Mouse (Mus musculus): ENCODE results near the gene Cyyr1. TPM values are rescaled to one million over a fixed set of nuclear protein-coding genes. Genes with fewer than 3 reads are reported as not detected.

Cyyr1 gene
- polyA plus RNA-seq, 1 experiment = 5.7 TPM

DNA sequence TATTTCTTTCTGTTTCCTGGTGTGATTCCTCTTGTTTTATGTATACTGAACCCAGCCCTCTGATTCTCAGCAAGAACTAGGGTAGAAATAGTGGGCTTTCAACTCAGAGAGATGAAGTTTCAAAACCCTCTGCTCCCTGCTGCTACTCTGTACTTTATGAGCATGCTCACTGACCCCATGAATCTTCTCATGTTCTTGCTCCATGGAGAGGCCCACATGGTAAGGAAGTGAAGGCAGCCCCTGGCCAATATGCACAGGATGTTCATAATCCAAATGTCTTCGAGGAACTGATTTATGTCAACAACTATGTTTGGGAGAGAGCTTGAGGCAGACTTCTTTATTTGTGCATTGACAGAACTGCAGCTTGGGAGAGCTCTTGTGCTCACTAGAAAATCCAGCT lies 106.9 kb downstream of the Cyyr1 start:
- no peaks in the 10 kb centered on the region for H3K4me1 ChIP-seq (ENCODE audit: control insufficient read depth, insufficient read depth, low read length)
- no peaks in the 10 kb centered on the region for H3K27me3 ChIP-seq (ENCODE audit: control insufficient read depth, insufficient read depth, low read length, poor library complexity, severe bottlenecking)
- no peak for TF ChIP-seq POLR2A (IDR thresholded peaks at IDR 0.05; ENCODE audit: insufficient read depth, low read length)
- TF ChIP-seq CTCF (IDR thresholded peaks at IDR 0.05; ENCODE audit: low read depth, low read length) = no peak
- no peak for TF ChIP-seq EP300 (IDR thresholded peaks at IDR 0.05; ENCODE audit: insufficient read depth, low read depth, low read length)
- no peak overlapping the region for H3K4me3 ChIP-seq (ENCODE audit: low read depth, low read length)
- H3K27ac ChIP-seq (ENCODE audit: insufficient read depth, low read length) = no peak overlapping the region
- no peaks in the 10 kb centered on the region for H3K9me3 ChIP-seq (replicated peaks; ENCODE audit: control insufficient read depth, insufficient read depth, low read length, poor library complexity, severe bottlenecking)
- no peak overlapping the region for H3K9ac ChIP-seq (ENCODE audit: low read depth, poor library complexity, severe bottlenecking)
- H3K36me3 ChIP-seq (ENCODE audit: control insufficient read depth, insufficient read depth, low read length, poor library complexity, severe bottlenecking) = no peaks in the 10 kb centered on the region

DNA sequence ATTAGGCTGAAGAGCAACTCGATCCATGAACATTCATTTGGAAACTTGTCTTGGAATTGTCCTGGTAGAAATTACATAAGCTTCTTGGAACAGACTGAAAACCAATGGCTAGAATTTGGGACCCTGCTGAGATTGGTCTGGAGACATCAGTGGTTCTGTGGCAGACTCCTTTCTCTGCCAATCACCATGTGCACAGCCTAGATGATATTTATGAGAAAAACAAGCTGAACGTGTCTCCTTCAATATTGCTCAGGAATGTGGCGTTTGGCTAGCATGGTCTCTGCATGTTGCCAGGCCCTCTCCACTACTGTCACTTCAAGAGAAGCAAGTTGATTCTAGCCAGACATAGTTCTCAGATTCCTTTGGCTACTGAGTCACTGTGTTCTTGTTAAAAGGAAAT lies 107.4 kb downstream of the Cyyr1 start:
- H3K36me3 ChIP-seq (ENCODE audit: control insufficient read depth, insufficient read depth, low read length, poor library complexity, severe bottlenecking) = no peaks in the 10 kb centered on the region
- H3K27me3 ChIP-seq (ENCODE audit: control insufficient read depth, insufficient read depth, low read length, poor library complexity, severe bottlenecking) = no peaks in the 10 kb centered on the region
- no peaks in the 10 kb centered on the region for H3K9me3 ChIP-seq (replicated peaks; ENCODE audit: control insufficient read depth, insufficient read depth, low read length, poor library complexity, severe bottlenecking)
- H3K9ac ChIP-seq (ENCODE audit: low read depth, poor library complexity, severe bottlenecking) = no peak overlapping the region
- no peak for TF ChIP-seq POLR2A (IDR thresholded peaks at IDR 0.05; ENCODE audit: insufficient read depth, low read length)
- H3K27ac ChIP-seq (ENCODE audit: insufficient read depth, low read length) = no peak overlapping the region
- H3K4me1 ChIP-seq (ENCODE audit: control insufficient read depth, insufficient read depth, low read length) = no peaks in the 10 kb centered on the region
- no peak overlapping the region for H3K4me3 ChIP-seq (ENCODE audit: low read depth, low read length)

DNA sequence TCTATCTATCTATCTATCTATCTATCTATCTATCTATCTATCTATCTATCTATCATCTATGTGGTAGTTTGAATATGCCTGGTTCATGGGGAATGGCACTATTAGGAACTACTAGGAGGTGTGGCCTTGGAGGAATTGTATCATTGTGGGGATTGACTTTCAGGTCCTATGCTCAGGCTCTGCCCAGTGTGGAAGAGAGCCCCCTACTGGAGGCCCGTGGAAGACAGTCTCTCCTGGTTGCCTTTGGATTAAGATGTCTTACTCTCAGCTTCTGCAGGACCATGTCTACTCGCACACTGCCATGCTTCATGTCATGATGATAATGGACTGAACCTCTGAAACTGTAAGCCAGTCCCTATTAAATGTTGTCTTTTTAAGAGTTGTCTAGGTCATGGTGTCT lies 117.8 kb downstream of the Cyyr1 start:
- no peak overlapping the region for H3K4me3 ChIP-seq (ENCODE audit: low read depth, low read length)
- no peak overlapping the region for H3K27ac ChIP-seq (ENCODE audit: insufficient read depth, low read length)
- H3K27me3 ChIP-seq (ENCODE audit: control insufficient read depth, insufficient read depth, low read length, poor library complexity, severe bottlenecking) = no peaks in the 10 kb centered on the region; the same call in 1 of the 2 replicates
- no peak overlapping the region for H3K9ac ChIP-seq (ENCODE audit: low read depth, poor library complexity, severe bottlenecking)
- H3K4me1 ChIP-seq (ENCODE audit: control insufficient read depth, insufficient read depth, low read length) = no peaks in the 10 kb centered on the region
- H3K9me3 ChIP-seq (replicated peaks; ENCODE audit: control insufficient read depth, insufficient read depth, low read length, poor library complexity, severe bottlenecking) = no peaks in the 10 kb centered on the region
- H3K36me3 ChIP-seq (ENCODE audit: control insufficient read depth, insufficient read depth, low read length, poor library complexity, severe bottlenecking) = no peaks in the 10 kb centered on the region
- TF ChIP-seq CTCF (IDR thresholded peaks at IDR 0.05; ENCODE audit: low read depth, low read length) (peak; percentile 43), EP300 (IDR thresholded peaks at IDR 0.05; ENCODE audit: insufficient read depth, low read depth, low read length) (no peak)

DNA sequence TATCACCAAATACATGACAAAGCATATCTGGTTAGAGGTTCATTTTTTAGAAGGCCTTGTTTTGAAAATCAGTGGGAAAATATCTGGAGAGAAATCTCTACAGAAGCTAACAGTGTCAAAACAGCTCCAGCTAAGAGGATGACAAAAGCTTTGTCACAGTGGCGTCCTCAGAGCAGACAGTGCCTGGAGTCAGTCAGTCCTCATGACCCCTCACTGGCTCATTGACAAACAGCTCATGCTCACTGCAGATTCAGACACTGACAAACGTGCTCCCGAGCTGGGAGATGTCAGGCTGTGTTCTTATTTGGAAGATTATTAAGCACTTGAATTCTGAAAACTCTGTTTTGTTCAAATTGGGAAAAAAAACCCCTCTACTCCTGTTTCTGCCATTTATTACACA lies 124.0 kb downstream of the Cyyr1 start:
- Histone ChIP-seq H3K27me3 (ENCODE audit: control insufficient read depth, insufficient read depth, low read length, poor library complexity, severe bottlenecking) (no peaks in the 10 kb centered on the region; the same call in 1 of the 2 replicates), H3K9me3 (replicated peaks; ENCODE audit: control insufficient read depth, insufficient read depth, low read length, poor library complexity, severe bottlenecking) (no peaks in the 10 kb centered on the region), H3K9ac (ENCODE audit: low read depth, poor library complexity, severe bottlenecking) (no peak overlapping the region), H3K27ac (ENCODE audit: insufficient read depth, low read length) (no peak overlapping the region), H3K4me3 (ENCODE audit: low read depth, low read length) (no peak overlapping the region), H3K36me3 (ENCODE audit: control insufficient read depth, insufficient read depth, low read length, poor library complexity, severe bottlenecking) (no peaks in the 10 kb centered on the region), H3K4me1 (ENCODE audit: control insufficient read depth, insufficient read depth, low read length) (no peaks in the 10 kb centered on the region)
- TF ChIP-seq CTCF (IDR thresholded peaks at IDR 0.05; ENCODE audit: low read depth, low read length) (no peak), EP300 (IDR thresholded peaks at IDR 0.05; ENCODE audit: insufficient read depth, low read depth, low read length) (no peak), POLR2A (IDR thresholded peaks at IDR 0.05; ENCODE audit: insufficient read depth, low read length) (no peak)

GRCm38 (mm10) chr16:85422889-85423288 lies 130.3 kb downstream of the Cyyr1 start:
- no peaks in the 10 kb centered on the region for H3K4me1 ChIP-seq (ENCODE audit: control insufficient read depth, insufficient read depth, low read length)
- H3K27me3 ChIP-seq (ENCODE audit: control insufficient read depth, insufficient read depth, low read length, poor library complexity, severe bottlenecking) = no peaks in the 10 kb centered on the region
- no peak overlapping the region for H3K27ac ChIP-seq (ENCODE audit: insufficient read depth, low read length)
- TF ChIP-seq CTCF (IDR thresholded peaks at IDR 0.05; ENCODE audit: low read depth, low read length) (no peak), POLR2A (IDR thresholded peaks at IDR 0.05; ENCODE audit: insufficient read depth, low read length) (no peak), EP300 (IDR thresholded peaks at IDR 0.05; ENCODE audit: insufficient read depth, low read depth, low read length) (no peak)
- no peaks in the 10 kb centered on the region for H3K36me3 ChIP-seq (ENCODE audit: control insufficient read depth, insufficient read depth, low read length, poor library complexity, severe bottlenecking)
- no peak overlapping the region for H3K9ac ChIP-seq (ENCODE audit: low read depth, poor library complexity, severe bottlenecking)
- no peak overlapping the region for H3K4me3 ChIP-seq (ENCODE audit: low read depth, low read length)
- H3K9me3 ChIP-seq (replicated peaks; ENCODE audit: control insufficient read depth, insufficient read depth, low read length, poor library complexity, severe bottlenecking) = no peaks in the 10 kb centered on the region

DNA sequence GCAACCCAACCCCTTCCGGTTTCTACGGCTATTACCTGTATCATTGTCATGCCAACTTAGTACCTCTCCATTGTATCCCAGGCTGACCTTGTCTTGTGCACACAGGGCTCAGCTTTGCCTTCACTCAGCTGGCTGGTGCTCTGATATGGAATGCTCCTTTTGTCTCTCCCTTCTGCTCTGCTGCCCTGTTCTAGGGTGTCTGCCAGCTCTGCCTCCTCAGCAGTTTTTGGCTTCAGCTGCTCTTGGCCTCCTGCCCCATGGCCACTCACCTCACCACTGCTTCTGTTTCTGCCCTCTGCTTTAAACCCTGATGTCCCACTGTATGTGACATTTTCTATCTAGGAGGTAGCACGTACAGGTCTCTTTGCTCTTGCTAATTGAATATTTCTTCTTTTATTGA lies 137.8 kb downstream of the Cyyr1 start:
- no peak for TF ChIP-seq EP300 (IDR thresholded peaks at IDR 0.05; ENCODE audit: insufficient read depth, low read depth, low read length)
- no peak for TF ChIP-seq CTCF (IDR thresholded peaks at IDR 0.05; ENCODE audit: low read depth, low read length)
- Histone ChIP-seq H3K27ac (ENCODE audit: insufficient read depth, low read length) (no peak overlapping the region), H3K36me3 (ENCODE audit: control insufficient read depth, insufficient read depth, low read length, poor library complexity, severe bottlenecking) (no peaks in the 10 kb centered on the region), H3K4me1 (ENCODE audit: control insufficient read depth, insufficient read depth, low read length) (no peaks in the 10 kb centered on the region), H3K9me3 (replicated peaks; ENCODE audit: control insufficient read depth, insufficient read depth, low read length, poor library complexity, severe bottlenecking) (no peaks in the 10 kb centered on the region), H3K4me3 (ENCODE audit: low read depth, low read length) (no peak overlapping the region), H3K27me3 (ENCODE audit: control insufficient read depth, insufficient read depth, low read length, poor library complexity, severe bottlenecking) (no peaks in the 10 kb centered on the region), H3K9ac (ENCODE audit: low read depth, poor library complexity, severe bottlenecking) (no peak overlapping the region)

Data from ES-Bruce4 (cell line).